ENCODE assay signal across 11 mouse cellular contexts in the genomic region with DNA sequence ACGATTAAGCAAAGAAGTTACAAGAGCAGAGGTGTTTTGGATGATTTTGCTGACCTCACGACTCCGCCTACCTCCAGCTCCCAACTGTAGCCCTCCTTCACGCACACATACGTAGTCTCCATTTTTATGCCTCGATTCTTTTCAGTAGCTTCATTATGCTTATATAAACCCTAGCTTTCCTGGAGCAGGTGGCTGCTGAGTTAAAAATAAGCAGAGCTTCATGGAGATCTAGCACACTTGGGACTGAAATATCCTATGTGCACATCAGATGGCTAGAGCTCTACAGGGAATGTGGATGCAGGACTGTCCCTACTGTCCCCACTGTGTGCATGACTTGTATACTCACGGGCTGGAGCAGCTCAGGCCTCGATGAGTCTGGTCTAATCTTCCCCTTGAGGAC. TPM values are rescaled to one million over a fixed set of nuclear protein-coding genes. Genes with fewer than 3 reads are reported as not detected.
DNase-seq lines count a peak whose midpoint lies in the region.
"Had no signal": no experiment of that assay in that cellular context is flagged by ENCODE, and none has a peak within 500 bp of the region (broad histone marks: within the 10 kb centered on the region; RNA-seq: fewer than 3 reads in every experiment).

No protein-coding gene starts in this region.

- DNase-seq in heart, adult 11 months: peak; percentile 59
- no peak for DNase-seq in heart, postnatal 25 days (ENCODE audit: low spot score)
- peak; percentile 66 for DNase-seq in cerebellum, adult 9-10 months
- DNase-seq in layer of hippocampus, adult 9-11 months: peak; percentile 80
- peak; percentile 11 for DNase-seq in right cerebral cortex, postnatal 4 days
- no peak for DNase-seq in adrenal gland, postnatal 10 days
- DNase-seq in adrenal gland, adult (ENCODE audit: inconsistent age in 2 of 2, low spot score in 1 of 2): no peak
- DNase-seq in retina, embryonic 14.5 days (ENCODE audit: low spot score): no peak
- DNase-seq: gastrocnemius, postnatal 36 days; heart, postnatal 4 days; kidney, adult 18-20 months had no signal

- intact Hi-C loops in heart, postnatal 25 days (cut with DNase I): no loop called here

RNA-seq across cellular contexts. Expression of a gene that starts 28.6 kb away (rescaled TPM):
- total RNA-seq in heart, postnatal 25 days (2021): 1 to 10 TPM; 3.4 to 3.6 TPM
- total RNA-seq in adrenal gland, postnatal 10 days (2021): 1 to 10 TPM; 3.5 to 5.0 TPM

RNA-seq across cellular contexts. Expression of a gene that starts 32.2 kb away (rescaled TPM):
- 10 to 100 TPM; 15.9 to 18.8 TPM for total RNA-seq in heart, postnatal 25 days (2021)
- total RNA-seq in adrenal gland, postnatal 10 days (2021): 10 to 100 TPM; 35.1 to 37.1 TPM

RNA-seq across cellular contexts. Expression of a gene that starts 34.1 kb away (rescaled TPM):
- total RNA-seq in heart, postnatal 25 days (2021): 10 to 100 TPM; 31.3 to 31.6 TPM
- total RNA-seq in adrenal gland, postnatal 10 days (2021): 10 to 100 TPM; 26.7 to 31.3 TPM

RNA-seq across cellular contexts. Expression of a gene that starts 38.8 kb away (rescaled TPM):
- 10 to 100 TPM; 29.3 to 31.4 TPM for total RNA-seq in heart, postnatal 25 days (2021)
- 10 to 100 TPM; 38.1 to 43.4 TPM for total RNA-seq in adrenal gland, postnatal 10 days (2021)

Comparison
In these comparisons a context has a peak if more than half of its experiments do, and no peak if none do; other contexts are left out.
1. DNase-seq: peak in heart, adult 11 months (single experiment), cerebellum, adult 9-10 months (single experiment), layer of hippocampus, adult 9-11 months (single experiment) and right cerebral cortex, postnatal 4 days (single experiment); none in heart, postnatal 25 days (single experiment), adrenal gland, postnatal 10 days (single experiment), adrenal gland, adult (0 of 2) and retina, embryonic 14.5 days (single experiment).